Mouse (Mus musculus) adrenal gland, postnatal 25 days (tissue): ENCODE results near the gene Aldh3a2. TPM values are rescaled to one million over a fixed set of nuclear protein-coding genes. Genes with fewer than 3 reads are reported as not detected.
A peak's percentile ranks its signal among the peaks of the same experiment; 100 is the strongest.

Experiments used
- DNase-seq: peaks from one replicate; pipeline ENCODE4 v3.0.0; 2021; ENCODE audit warnings: mixed read lengths
- total RNA-seq: library from RNA; stranded (reverse); gene quantifications from 2 replicates; pipeline ENCODE4 v1.2.3, GENCODE M21; 2021

The Aldh3a2 gene
- total RNA-seq, 1 experiment from 2014 or later: 69.0 TPM

DNA sequence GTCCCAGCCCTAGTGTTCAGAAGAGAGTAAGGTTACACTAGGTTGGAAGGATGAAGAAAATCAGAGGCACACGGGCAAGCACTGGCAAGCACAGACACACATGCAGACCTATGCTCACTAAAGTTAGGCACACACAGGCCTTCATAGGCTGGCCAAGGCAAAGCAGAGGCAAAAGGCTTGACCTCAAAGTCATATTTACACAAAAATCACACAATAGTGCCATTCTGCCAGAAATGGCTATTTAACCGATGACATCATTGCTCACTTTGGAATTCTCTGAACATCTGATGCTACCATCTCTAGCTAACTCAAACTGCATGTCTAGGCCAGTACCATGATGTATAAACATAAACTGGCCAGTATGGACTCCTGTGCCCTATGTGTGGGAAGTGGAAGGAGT, 6.7 kb upstream of the Aldh3a2 start:
- no peak for DNase-seq

DNA sequence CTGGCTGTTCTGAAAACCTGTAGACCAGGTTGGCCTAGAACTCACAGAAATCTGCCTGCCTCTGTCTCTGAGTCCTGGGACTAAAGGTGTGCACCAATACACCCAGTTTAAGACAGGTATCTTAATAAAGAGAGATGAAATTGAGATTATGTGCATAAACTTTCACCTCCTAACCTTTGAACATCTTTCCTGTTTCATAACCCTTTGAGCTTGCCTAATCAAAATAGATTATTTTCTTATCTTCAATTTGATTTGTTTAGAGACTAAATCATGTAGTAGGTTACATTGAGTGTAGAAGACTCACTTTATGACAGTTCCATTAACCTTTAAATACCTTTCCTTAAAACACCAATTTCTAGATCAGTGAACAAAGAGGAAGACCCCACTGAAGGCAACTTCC, 4.3 kb upstream of the Aldh3a2 start:
- no peak for DNase-seq

GRCm38 (mm10) chr11:61270406-61270805, 3.1 kb upstream of the Aldh3a2 start:
- no peak for DNase-seq

- no peak for DNase-seq
Observed at GRCm38 (mm10) chr11:61268626-61269349, 1.5 kb upstream of the Aldh3a2 start.

- DNase-seq: no peak
Observed at GRCm38 (mm10) chr11:61263841-61264240, 3.4 kb downstream of the Aldh3a2 start.

DNA sequence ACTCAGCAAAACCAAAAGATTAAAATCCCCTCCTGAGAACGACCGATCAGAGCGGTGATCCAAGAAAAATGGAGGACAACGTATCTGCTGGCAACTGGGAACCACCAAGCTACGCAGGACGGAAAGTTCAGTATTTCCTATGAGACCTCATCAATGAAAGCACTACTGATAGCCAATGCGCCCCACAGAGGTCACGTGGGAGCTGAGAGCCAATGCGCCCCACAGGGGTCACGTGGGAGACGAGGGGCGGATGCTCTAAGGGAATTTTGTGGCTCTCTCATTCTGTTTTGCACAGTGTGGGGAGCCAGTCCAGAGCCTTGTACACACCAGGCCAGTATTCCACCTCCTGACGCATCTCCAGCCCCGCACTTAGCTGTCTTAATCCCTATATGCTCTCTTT, 4.7 kb downstream of the Aldh3a2 start:
- no peak for DNase-seq

GRCm38 (mm10) chr11:61259106-61259505, 8.2 kb downstream of the Aldh3a2 start:
- DNase-seq: no peak

DNA sequence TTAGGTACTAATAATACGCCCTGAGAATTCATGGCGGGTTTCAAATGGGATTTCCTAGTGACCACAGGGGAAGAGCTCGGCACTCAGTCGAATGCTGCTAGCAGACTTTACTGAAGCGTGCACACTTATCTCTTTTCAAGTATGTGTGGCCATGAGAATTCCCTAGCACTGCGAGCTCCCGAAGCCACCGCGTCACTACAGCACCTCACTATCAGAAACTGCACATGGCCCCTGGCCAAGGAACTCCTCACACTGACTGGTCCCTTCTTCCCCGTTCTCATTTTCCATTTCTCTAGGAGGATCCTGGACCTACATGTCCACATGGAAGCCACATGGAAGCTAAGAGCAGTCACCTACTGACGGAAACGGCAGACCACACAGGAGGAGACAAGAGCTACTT, 14.5 kb downstream of the Aldh3a2 start:
- DNase-seq: no peak

DNA sequence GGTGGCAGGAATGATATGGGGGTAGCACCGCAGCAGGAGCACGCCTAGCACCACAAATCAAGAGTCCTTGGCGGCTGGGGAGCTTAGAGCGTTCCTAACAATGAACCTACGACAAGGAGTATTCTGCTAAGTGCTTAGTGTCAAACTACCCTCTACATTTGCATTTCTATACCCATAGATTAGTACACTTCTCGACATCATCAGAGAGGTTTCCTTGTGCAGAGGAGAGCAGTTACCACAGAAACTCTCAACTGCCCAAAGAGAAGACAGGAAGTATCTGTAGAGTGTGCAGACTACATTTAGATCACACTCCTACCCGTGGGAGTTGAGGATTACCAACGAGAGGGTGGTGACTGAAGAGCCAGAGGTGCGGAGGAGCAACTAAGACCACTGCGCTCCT, 15.5 kb downstream of the Aldh3a2 start:
- no peak for DNase-seq

DNA sequence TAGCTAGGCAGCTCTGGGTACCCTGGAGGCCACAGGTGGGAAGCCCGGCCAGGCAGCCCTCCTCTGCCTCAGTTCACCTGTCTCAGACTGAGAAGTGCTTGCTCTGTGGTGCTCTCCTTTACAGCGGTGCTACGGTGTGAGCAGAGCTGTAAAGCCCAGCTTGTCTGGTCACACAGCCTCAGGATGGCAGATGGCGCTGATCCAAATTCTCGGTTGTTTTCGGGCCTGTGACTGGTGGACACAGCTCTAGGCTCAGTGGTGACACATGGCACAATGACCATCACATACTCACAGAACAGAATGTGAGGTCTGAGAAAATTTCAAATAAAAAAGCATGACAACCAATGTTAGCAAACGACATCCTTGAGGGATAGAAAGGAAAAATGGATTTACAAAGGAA, 22.9 kb downstream of the Aldh3a2 start:
- no peak for DNase-seq

- DNase-seq: no peak
Observed at GRCm38 (mm10) chr11:61236015-61236414, 31.2 kb downstream of the Aldh3a2 start.

DNA sequence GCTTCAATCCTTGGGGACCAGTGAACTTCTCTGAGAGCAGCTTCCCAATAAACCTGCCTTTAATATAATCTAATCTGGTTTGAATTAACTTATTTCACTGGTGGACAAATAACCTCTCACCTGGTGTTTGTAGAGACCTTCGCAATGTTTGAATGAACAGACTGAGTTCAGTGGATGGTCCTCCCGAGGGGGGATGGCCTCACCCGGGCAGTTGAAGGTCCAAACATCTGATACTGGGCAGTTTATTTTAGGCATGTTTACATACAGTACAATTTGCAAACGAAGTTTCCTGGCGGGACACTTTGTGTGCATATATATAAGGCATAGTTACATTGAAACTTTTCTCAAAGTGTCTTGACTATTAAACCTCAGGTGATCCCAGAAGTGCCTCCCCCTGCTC, 33.1 kb downstream of the Aldh3a2 start:
- DNase-seq: no peak

- DNase-seq: peak; percentile 37
Observed at GRCm38 (mm10) chr11:61231329-61231728, 35.9 kb downstream of the Aldh3a2 start.

DNA sequence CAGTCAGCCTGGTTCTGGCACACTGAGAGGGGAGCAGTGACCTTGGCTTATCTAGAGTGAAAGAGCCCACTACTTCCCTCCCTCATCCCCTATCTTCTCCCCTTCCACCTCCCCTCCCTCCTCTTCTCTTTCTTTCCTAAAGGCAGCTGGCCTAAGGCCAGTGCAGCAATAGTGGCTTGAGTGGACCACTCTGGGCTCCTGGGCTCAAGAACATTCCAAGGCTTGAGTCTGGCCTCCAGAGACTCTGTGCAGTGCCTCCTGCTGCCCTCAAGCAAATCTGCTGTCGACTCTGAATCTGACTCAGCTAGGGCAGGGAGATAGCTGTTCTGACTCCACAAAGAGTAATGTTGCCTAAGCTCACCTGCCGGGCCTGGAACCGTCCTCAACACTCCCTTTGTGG, 38.9 kb downstream of the Aldh3a2 start:
- no peak for DNase-seq

- DNase-seq: no peak
Observed at GRCm38 (mm10) chr11:61227816-61228215, 39.4 kb downstream of the Aldh3a2 start.

DNA sequence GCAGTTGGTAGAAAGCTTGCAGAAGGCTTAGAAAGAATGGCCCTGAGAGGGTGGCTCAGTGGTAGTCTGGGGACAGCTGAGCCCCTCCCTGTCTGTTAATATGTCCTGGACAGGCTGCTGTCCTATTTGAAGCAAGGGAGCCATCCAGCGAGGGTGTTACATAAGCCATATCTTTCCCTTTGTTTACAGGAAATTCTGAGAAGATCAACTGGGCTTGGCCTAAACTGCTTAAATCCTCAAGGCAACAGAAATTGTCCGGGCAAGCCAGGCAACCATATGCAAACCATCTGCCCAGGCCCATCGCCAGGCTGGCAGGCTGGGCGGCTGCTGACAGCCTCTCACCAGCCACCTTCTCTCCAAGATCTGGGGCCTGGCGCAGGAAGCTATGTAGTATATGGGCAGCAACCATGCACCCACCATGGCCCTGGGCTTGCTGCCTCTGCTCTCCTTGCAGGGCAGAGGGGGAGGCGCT, 41.3 kb downstream of the Aldh3a2 start:
- DNase-seq: peak; percentile 15

- no peak for DNase-seq
Observed at GRCm38 (mm10) chr11:61225511-61225910, 41.8 kb downstream of the Aldh3a2 start.

- DNase-seq: no peak
Observed at GRCm38 (mm10) chr11:61224907-61225306, 42.4 kb downstream of the Aldh3a2 start.

DNA sequence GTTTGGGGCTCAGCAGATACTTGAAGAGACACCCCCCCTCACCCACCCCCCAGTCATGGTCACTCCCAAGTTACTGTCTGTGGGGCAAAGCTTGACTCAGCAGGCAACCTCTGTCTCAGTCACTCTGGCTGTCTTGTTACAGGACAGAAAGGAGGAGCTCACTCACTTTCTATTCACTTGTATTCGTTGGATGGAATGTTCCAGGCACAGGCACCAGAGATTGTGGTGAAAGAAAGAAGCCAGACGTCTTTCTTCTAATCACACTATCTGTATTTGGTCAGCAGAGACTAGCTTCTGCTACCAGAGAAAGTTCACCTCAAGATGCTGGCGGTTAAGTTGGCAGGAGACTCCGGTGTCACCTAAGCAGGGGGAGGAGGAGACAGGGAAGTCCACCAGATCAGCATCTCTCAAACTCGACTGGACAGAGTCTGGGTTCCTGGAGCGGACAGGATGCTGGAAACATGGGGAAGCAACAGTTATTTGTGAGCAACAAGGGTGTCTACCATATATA, 43.0 kb downstream of the Aldh3a2 start:
- DNase-seq: no peak

GRCm38 (mm10) chr11:61222971-61223745, 44.1 kb downstream of the Aldh3a2 start:
- DNase-seq: no peak

- DNase-seq: no peak
Observed at GRCm38 (mm10) chr11:61222007-61222406, 45.3 kb downstream of the Aldh3a2 start.

DNA sequence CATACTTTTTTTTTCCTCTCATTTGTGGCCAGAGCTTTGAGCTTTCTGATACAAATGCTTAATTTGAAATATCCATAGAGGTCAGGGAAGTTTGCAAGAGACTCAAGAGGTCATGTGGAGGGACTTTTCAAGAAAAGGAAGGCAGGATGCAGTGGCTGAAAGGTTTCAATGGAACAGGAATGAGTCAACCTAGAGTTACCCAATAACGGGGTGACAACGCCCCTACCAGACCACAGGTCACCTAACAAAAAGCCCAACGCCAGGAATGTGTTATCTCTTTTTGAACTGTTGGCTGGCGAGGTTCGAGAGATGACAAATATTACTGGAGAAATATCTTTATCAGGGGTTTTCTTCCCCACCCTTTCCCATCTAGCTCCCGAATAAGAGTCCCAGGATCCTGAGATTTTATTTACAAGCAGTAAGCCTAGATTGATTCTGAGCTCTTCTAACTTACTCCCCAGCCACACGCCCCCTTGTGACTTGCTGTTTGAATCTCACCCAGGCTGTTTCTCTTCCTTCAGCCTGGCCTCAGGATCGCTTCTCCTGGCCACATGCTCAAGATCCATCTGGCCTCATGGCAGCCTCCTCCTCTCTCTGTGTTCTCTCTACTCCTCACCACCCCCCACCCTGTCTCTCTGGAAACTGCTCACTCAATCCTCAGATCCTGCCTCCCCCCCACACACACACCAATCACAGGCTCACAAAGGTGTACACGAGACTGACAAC, 46.9 kb downstream of the Aldh3a2 start:
- DNase-seq: no peak

DNA sequence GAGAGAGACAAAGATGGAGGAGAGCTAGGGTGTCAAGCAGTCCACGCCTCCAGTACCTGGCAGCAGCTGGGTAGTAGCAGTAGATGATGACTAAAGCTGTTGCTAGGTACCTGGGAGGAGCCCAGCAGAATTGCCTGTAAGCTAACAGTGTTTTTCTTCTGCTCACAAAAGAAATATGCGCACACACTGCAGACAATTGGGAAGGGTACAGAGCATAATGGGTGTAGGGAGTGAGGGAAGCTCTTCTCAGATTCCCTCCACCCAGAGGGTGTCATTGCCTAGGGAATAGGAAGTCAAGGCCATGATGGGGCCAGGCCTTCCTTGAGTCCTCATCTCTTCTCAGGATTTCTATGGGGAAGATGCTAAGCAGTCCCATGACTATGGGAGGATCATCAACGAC, 51.3 kb downstream of the Aldh3a2 start:
- no peak for DNase-seq
